Mouse (Mus musculus): ENCODE results near the gene Gm21698.
"Not testable (repeated sequence)": the region's sequence is repeated elsewhere in the genome, so short reads cannot be mapped to it uniquely, and the experiment has no call there.

The Gm21698 gene

DNA sequence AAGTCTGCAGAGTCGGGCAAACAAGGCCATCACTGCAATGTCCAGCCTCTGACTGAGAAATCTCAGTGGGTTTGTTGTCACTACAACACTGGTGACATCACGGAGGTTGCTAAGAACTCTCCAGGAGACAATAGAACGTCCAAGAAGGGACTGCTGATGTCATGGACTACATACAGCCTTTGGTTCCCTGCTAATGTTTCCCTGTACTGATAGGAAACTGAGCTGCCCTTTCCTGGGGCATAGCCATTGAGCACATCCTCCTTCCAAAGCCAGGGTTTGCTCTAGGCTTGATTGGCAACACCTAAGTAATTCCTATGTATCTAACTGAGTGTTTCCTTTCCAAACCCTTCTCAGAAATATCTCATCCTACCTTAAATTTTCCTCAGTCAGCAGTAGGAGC is at the start of gene Gm21698:
Gene Gm21698 (minus strand): TSS at position 101 of the 400 bp plus-strand sequence.
- in situ Hi-C loops (cut with MboI; ENCODE audit: low sequenced_read_pairs): not testable (repeated sequence)

GRCm38 (mm10) chr5:26022816-26023215 is 34.4 kb upstream of the Gm21698 start, which contains the start of gene Gm5862:
TSS of gene Gm5862 (minus strand) at chr5:26022916.
- in situ Hi-C loops (cut with MboI; ENCODE audit: low sequenced_read_pairs): not testable (repeated sequence)

DNA sequence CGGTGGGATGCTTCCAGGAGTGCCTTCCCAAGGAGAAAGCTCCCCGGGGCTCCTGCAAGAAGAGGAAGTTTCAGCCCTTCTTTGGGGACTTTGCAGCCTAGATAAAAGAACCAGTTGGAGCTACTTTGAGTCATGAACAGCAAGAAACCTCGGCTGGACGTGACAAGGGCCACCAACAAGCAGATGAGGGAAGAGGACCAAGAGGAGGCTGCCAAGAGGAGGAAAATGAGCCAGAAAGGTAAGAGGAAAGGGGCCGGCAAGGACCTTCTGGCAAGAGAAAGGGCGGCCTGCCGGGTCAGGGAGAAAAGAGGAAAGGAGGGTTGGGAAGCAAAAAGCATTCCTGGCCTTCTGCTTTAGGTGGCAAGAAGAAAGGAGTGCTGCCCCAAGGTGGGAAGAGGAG is 19.2 kb upstream of the Gm21698 start:
- in situ Hi-C loops (cut with MboI; ENCODE audit: low sequenced_read_pairs): not testable (repeated sequence)

DNA sequence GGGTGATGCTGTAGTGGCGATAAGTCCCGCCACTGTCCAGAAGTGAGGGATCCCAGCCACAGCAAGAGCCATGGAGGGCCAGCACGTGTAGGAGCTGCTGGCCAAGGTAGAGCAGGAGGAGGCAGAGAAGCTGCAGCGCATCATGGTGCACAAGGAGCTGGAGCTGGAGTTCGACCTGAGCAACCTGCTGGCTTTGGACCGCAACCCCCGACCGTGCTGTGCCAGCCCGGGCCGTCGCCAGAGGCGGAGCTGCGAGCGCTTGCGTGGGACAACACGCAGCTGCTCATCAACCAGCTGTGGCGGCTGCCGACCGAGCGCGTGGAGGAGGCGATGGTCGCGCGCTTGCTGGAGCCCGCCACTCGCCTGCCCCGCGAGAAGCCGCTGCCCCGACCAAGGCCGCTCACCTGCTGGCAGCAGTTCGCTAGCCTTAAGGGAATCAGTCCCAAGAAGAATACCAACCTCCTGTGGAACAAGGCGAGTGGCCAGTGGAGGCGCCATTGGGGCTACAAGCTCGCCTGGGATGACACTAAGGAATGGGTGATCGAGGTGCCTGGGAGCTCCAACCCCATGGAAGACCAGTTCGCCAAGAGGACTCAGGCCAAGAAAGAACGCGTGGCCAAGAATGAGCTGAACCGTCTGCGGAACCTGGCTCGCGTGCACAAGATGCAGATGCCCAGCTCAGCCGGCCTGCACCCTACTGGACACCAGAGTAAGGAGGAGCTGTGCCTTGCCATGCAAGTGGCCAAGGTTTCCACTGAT is 18.7 kb upstream of the Gm21698 start:
- in situ Hi-C loops (cut with MboI; ENCODE audit: low sequenced_read_pairs): not testable (repeated sequence)

GRCm38 (mm10) chr5:26004698-26005097 is 16.2 kb upstream of the Gm21698 start, which contains the start of gene Gm1979:
TSS of gene Gm1979 (minus strand) at chr5:26004798.
- in situ Hi-C loops (cut with MboI; ENCODE audit: low sequenced_read_pairs): not testable (repeated sequence)

GRCm38 (mm10) chr5:25972563-25972962 is 15.9 kb downstream of the Gm21698 start, which contains the start of gene Gm21680:
TSS of gene Gm21680 (minus strand) at chr5:25972663.
- in situ Hi-C loops (cut with MboI; ENCODE audit: low sequenced_read_pairs): not testable (repeated sequence)

DNA sequence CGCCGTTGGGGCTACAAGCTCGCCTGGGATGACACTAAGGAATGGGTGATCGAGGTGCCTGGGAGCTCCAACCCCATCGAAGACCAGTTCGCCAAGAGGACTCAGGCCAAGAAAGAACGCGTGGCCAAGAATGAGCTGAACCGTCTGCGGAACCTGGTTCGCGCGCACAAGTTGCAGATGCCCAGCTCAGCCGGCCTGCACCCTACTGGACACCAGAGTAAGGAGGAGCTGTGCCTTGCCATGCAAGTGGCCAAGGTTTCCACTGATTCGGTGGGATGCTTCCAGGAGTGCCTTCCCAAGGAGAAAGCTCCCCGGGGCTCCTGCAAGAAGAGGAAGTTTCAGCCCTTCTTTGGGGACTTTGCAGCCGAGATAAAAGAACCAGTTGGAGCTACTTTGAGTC is 31.4 kb downstream of the Gm21698 start:
- in situ Hi-C loops (cut with MboI; ENCODE audit: low sequenced_read_pairs): not testable (repeated sequence)

GRCm38 (mm10) chr5:25956611-25957010 is 31.8 kb downstream of the Gm21698 start:
- in situ Hi-C loops (cut with MboI; ENCODE audit: low sequenced_read_pairs): not testable (repeated sequence)

DNA sequence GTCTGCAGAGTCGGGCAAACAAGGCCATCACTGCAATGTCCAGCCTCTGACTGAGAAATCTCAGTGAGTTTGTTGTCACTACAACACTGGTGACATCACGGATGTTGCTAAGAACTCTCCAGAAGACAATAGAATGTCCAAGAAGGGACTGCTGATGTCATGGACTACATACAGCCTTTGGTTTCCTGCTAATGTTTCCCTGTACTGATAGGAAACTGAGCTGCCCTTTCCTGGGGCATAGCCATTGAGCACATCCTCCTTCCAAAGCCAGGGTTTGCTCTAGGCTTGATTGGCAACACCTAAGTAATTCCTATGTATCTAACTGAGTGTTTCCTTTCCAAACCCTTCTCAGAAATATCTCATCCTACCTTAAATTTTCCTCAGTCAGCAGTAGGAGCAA is 34.1 kb downstream of the Gm21698 start, which contains the start of gene Gm21671:
Gene Gm21671 (minus strand): TSS at position 101 of the 400 bp plus-strand sequence.
- in situ Hi-C loops (cut with MboI; ENCODE audit: low sequenced_read_pairs): not testable (repeated sequence)

DNA sequence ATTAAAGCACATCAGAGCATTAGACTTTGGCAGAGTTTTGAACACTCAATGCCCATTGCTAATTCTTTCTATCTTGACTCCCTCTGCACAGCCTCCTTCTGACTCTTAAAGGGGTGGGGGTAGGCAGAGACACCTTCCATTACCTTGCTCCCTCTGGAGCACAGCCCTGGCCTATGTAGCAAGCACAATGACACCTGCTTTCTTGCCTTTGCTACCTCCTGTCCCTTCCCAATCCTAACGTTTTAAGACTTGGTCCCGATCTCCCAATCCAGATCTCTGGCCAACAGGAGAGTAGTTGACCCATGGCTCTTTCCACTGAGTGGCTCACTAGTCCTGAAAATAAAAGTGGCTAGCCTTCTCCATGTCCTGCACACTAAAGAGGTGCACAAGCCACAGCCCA is 43.1 kb downstream of the Gm21698 start:
- in situ Hi-C loops (cut with MboI; ENCODE audit: low sequenced_read_pairs): not testable (repeated sequence)

GRCm38 (mm10) chr5:25942281-25942680 is 46.2 kb downstream of the Gm21698 start, which contains the start of gene Gm21663:
TSS of gene Gm21663 (minus strand) at chr5:25942381.
- in situ Hi-C loops (cut with MboI; ENCODE audit: low sequenced_read_pairs): not testable (repeated sequence)

Data from CH12F3 (cell line).